Mouse (Mus musculus) liver, adult 2 months (tissue): Measurements from ENCODE around the gene C3. TPM values are rescaled to one million over a fixed set of nuclear protein-coding genes. Genes with fewer than 3 reads are reported as not detected.
A peak's percentile ranks its signal among the peaks of the same experiment; 100 is the strongest.

Experiments used
- DNase-seq: peaks from one replicate; pipeline ENCODE4 v3.0.0-alpha.2; 2011; ENCODE audit warnings: low read depth, low spot score; ENCODE audit errors: extremely low read depth
- H3K27ac ChIP-seq: fragments of 200-500 bp; replicated peaks from 2 replicates; pipeline ENCODE4 v1.5.1; 2012; ENCODE audit warnings: low read depth, mild to moderate bottlenecking, control low read depth, inconsistent platforms, low read length; ENCODE audit not compliant: insufficient read depth
- H3K27me3 ChIP-seq: fragments of 200-500 bp; 2 replicates; pipeline ENCODE4 v1.6.1; 2012; ENCODE audit warnings: mild to moderate bottlenecking, moderate library complexity, low read length, inconsistent platforms; ENCODE audit not compliant: control insufficient read depth, insufficient read depth
- H3K36me3 ChIP-seq: fragments of 200-500 bp; 2 replicates; pipeline ENCODE4 v1.6.1; 2012; ENCODE audit warnings: low read length, inconsistent platforms; ENCODE audit not compliant: control insufficient read depth, insufficient read depth
- H3K4me1 ChIP-seq: fragments of 200-500 bp; 2 replicates; pipeline ENCODE4 v1.6.1; 2011; ENCODE audit warnings: low read length; ENCODE audit not compliant: control insufficient read depth, insufficient read depth
- H3K4me3 ChIP-seq: fragments of 200-500 bp; 2 replicates; pipeline ENCODE4 v1.5.1; 2011; ENCODE audit warnings: low read depth, mild to moderate bottlenecking, control low read depth, low read length, moderate library complexity; ENCODE audit not compliant: insufficient read depth
- H3K79me2 ChIP-seq: fragments of 200-500 bp; 2 replicates; pipeline ENCODE4 v1.6.1; 2012; ENCODE audit warnings: inconsistent platforms, mild to moderate bottlenecking, low read length, moderate library complexity; ENCODE audit not compliant: control insufficient read depth, insufficient read depth
- H3K9ac ChIP-seq: fragments of 200-500 bp; 2 replicates; pipeline ENCODE4 v1.6.1; 2012; ENCODE audit warnings: low read depth, mild to moderate bottlenecking, control low read depth, inconsistent platforms, low read length
- CTCF ChIP-seq: fragments of 200-500 bp; IDR thresholded peaks from 2 replicates; pipeline ENCODE4 v1.5.1; 2011; ENCODE audit warnings: low read depth, low read length, control low read depth
- POLR2A ChIP-seq: fragments of 200-500 bp; IDR thresholded peaks from 2 replicates; pipeline ENCODE4 v1.6.1; 2011; ENCODE audit warnings: low read length, control low read depth; ENCODE audit not compliant: insufficient read depth; ENCODE audit errors: extremely low read depth
- WGBS: fragments of 180-500 bp; shearing (Covaris S2); methylation state at CpG from one replicate; pipeline ENCODE4 v1.1.7; 2018; 5-methylcytosine and 5-hydroxymethylcytosine counted together
- polyA plus RNA-seq: library from polyadenylated mRNA; depleted of rRNA; stranded (reverse); fragments of >200 nt; gene quantifications from 2 replicates; pipeline ENCODE4 v1.2.3, GENCODE M21; 2012
- total RNA-seq: library from RNA; depleted of rRNA; stranded (reverse); fragments of >200 nt; gene quantifications from 2 replicates; pipeline ENCODE4 v1.2.3, GENCODE M21; 2014

The C3 gene
- total and polyA plus RNA-seq, 2 experiments = 3,833 to 5,384 TPM

- 61% methylated on average over 3 of the region's 3 CpGs for WGBS
- Histone ChIP-seq H3K4me3 (no peak overlapping the region), H3K9ac (no peak overlapping the region), H3K27ac (no peak overlapping the region), H3K27me3 (no peaks in the 10 kb centered on the region), H3K4me1 (peaks cover 8% of the 10 kb centered on the region), H3K36me3 (peaks cover 28% of the 10 kb centered on the region), H3K79me2 (no peaks in the 10 kb centered on the region)
- DNase-seq = no peak
- TF ChIP-seq POLR2A (no peak), CTCF (no peak)
Observed at GRCm38 (mm10) chr17:57198252-57198651, 29.7 kb downstream of the C3 start.

DNA sequence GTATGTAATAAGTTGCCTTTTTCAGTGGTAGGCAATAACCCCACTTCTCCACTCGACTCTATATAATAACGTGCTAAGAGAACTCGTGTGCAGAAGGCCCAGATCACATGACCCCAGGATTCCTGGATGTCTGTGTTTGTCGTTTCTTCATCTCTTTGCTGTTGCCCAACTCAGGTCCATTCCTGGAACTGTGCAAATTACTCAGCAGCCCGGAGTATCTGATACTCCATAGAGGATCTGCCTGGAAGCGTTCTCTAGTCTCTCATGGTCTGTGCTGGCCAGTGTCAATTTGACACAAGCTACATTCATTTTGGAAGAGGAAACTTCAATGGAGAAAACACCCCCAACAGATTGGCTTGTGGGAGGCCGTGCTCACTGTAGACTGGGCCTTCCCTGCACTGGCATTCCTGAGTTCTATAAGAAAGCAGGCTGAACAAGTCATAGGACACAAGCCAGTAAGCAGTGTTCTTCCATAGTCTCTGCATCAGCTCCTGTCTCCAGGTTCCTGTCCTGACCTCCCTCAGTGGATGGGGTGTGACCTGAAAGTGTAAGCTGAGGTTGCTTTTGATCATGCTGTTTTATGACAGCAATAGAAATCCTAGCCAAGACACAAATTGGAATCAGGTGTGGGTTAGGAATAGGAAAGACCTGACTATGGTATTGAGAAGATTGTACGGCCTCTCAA is 32.5 kb downstream of the C3 start:
- Histone ChIP-seq H3K4me3 (no peak overlapping the region), H3K36me3 (peaks cover 8% of the 10 kb centered on the region; the same call in 1 of the 2 replicates), H3K79me2 (no peaks in the 10 kb centered on the region), H3K27ac (no peak overlapping the region), H3K9ac (no peak overlapping the region), H3K27me3 (no peaks in the 10 kb centered on the region), H3K4me1 (peaks cover 1% of the 10 kb centered on the region)
- peak; percentile 84 for DNase-seq
- 20% methylated on average over 8 of the region's 8 CpGs for WGBS
- TF ChIP-seq CTCF (no peak), POLR2A (no peak)

DNA sequence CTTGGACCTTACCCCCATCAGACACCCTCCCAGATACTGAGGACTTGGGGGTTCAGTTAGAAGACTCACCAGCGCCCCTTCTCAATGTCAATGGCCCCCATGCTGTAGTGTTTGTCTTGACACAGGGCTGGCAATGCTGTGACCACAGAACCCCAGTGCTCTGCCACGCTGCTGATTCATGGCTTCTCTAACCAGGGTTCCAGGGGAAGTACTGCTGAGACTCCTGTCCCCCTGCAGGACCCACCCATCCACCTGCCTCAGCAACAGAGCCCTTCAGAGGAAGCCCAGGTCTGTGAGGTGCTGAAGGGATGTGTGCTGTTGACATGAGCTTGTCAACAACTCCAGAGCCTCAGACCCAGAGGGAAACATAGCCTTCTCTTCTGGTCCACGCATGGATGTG is 33.2 kb downstream of the C3 start:
- peaks cover 1% of the 10 kb centered on the region for H3K4me1 ChIP-seq
- H3K27me3 ChIP-seq = no peaks in the 10 kb centered on the region
- no peak overlapping the region for H3K4me3 ChIP-seq
- H3K27ac ChIP-seq = no peak overlapping the region
- no peak overlapping the region for H3K9ac ChIP-seq
- peaks cover 8% of the 10 kb centered on the region; the same call in 1 of the 2 replicates for H3K36me3 ChIP-seq
- TF ChIP-seq POLR2A = no peak
- TF ChIP-seq CTCF = no peak
- WGBS = 36% methylated on average over 3 of the region's 3 CpGs
- DNase-seq = no peak
- no peaks in the 10 kb centered on the region for H3K79me2 ChIP-seq

DNA sequence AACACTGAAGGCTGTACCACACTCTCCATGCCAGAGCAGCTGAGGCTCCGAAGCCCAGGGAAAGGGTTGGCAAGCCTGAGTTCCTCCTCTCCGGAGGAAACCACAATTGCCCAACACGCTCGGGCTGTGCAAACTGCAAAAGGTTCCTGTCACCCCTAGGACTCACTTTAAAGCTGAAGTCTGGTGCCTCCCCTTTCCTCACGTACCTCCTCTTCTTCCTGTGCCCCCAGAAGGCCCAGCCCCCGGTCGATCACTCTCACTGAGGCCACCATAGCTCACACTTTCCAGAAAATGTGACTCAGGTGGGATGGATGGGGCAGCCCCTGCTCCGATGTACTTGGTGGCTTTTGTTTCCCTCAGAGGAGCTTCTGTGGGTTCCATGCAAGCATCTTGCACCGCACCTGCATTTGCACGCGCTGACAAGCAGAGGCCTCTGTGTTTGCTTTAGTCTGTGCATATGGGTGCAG is 33.9 kb downstream of the C3 start, which contains the start of gene Tnfsf14:
Gene Tnfsf14 (minus strand): TSS at position 137 of the 467 bp plus-strand sequence.
- Histone ChIP-seq H3K4me1 (peaks cover 1% of the 10 kb centered on the region), H3K4me3 (no peak within 1 kb of the TSS), H3K36me3 (peaks cover 6% of the 10 kb centered on the region; the same call in 1 of the 2 replicates), H3K27me3 (no peaks in the 10 kb centered on the region), H3K27ac (no peak within 1 kb of the TSS), H3K79me2 (no peaks in the 10 kb centered on the region), H3K9ac (no peak within 1 kb of the TSS)
- DNase-seq = peak; percentile 23
- WGBS = 40% methylated on average over 11 of the region's 11 CpGs
- TF ChIP-seq CTCF (no peak), POLR2A (no peak)

GRCm38 (mm10) chr17:57188510-57189192 is 39.3 kb downstream of the C3 start:
- Histone ChIP-seq H3K27me3 (no peaks in the 10 kb centered on the region), H3K4me3 (no peak overlapping the region), H3K9ac (no peak overlapping the region), H3K79me2 (no peaks in the 10 kb centered on the region), H3K36me3 (no peaks in the 10 kb centered on the region), H3K27ac (no peak overlapping the region), H3K4me1 (no peaks in the 10 kb centered on the region)
- TF ChIP-seq POLR2A (no peak), CTCF (no peak)
- 81% methylated on average over 12 of the region's 12 CpGs for WGBS
- no peak for DNase-seq

DNA sequence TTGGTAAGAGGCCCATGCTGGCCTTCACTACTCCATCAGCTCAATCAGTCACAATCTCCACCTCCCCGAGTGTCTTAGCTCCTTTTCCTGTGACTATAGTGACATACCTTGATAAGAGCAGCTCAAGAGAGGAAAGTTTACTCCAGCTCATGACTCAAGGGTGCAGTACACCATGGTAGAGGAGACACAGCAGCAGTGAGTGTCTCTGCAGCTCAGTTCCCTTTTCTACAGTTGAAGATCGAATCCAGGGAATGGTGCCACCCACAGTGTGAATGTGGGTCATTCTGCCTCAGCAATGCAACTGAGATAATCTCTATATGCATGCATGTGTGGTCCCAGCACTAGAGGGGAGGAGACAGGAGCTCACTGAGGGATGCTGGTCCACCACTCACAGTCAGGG is 42.3 kb downstream of the C3 start:
- H3K36me3 ChIP-seq = no peaks in the 10 kb centered on the region
- no peak for DNase-seq
- no peaks in the 10 kb centered on the region for H3K79me2 ChIP-seq
- 79% methylated on average over 2 of the region's 2 CpGs for WGBS
- H3K4me3 ChIP-seq = no peak overlapping the region
- H3K4me1 ChIP-seq = no peaks in the 10 kb centered on the region
- no peak overlapping the region for H3K27ac ChIP-seq
- H3K9ac ChIP-seq = no peak overlapping the region
- H3K27me3 ChIP-seq = no peaks in the 10 kb centered on the region
- TF ChIP-seq POLR2A (no peak), CTCF (no peak)
